Mouse (Mus musculus): ENCODE measurements around the gene Sult6b2.

GRCm38 (mm10) chr6:142759633-142760032, 44.7 kb downstream of the Sult6b2 start:
- TF ChIP-seq CTCF (IDR thresholded peaks at IDR 0.05; ENCODE audit: low read depth, low read length) (no peak), POLR2A (IDR thresholded peaks at IDR 0.05; ENCODE audit: borderline replicate concordance, low read depth, low read length) (no peak)

Measured in bone marrow macrophage, adult 2 months (primary cell).